Mouse (Mus musculus) C2C12 (cell line): Measurements from ENCODE around the gene Eps8.

ENCODE experiments used
- CTCF ChIP-seq: IDR thresholded peaks from one replicate; pipeline ENCODE4 v1.5.1; 2011; ENCODE audit not compliant: control insufficient read depth, insufficient read depth, insufficient read length
- MAX ChIP-seq: IDR thresholded peaks from one replicate; pipeline ENCODE4 v1.6.1; 2011; ENCODE audit warnings: mild to moderate bottlenecking, control low read depth
- USF1 ChIP-seq: IDR thresholded peaks from one replicate; pipeline ENCODE4 v1.6.1; 2011; ENCODE audit warnings: low read depth, mild to moderate bottlenecking, control low read depth, moderate library complexity

DNA sequence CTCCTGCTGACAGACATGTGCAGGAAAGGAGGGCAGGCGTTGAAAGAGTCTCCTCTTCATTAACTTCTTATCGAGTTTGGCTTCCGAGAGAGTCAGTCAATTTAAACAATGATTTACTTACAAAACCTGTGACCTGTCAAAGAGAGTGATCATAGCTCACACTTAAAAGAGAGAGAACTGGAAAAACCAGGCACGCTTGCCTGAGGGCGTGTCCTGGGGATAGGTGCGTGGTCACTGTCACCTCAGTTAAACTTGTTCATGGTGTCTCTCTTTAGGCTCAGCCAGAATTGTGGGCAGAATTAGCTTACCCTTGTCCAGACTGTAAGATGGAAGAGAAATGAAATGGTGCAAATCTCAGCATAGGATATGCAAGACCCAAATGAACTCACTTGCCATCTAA is 26.0 kb downstream of the Eps8 start:
- TF ChIP-seq CTCF (no peak), MAX (no peak), USF1 (no peak)
